Mouse (Mus musculus) embryonic facial prominence, embryonic 10.5 days (tissue): Measurements from ENCODE around the gene Rnft1. TPM values are rescaled to one million over a fixed set of nuclear protein-coding genes. Genes with fewer than 3 reads are reported as not detected.

Source experiments
- polyA plus RNA-seq: library from polyadenylated mRNA; unstranded; fragments of >200 nt; fragmentation: Nextera tagmentation; extraction: Ambion mirVana; gene quantifications from 2 replicates; pipeline ENCODE4 v1.2.1, GENCODE M21; 2016

Rnft1 gene
- polyA plus RNA-seq, 1 experiment from 2014 or later = 27.0 TPM

Other genes starting within 250 kb of the Rnft1 start
- 55.4 and 61.5 TPM in 2 replicates for gene Ints2, start 227.1 kb upstream of the Rnft1 start, polyA plus RNA-seq
- 7.2 and 9.3 TPM in 2 replicates for gene Med13, start 127.1 kb upstream of the Rnft1 start, polyA plus RNA-seq
- 63.0 and 66.9 TPM in 2 replicates for gene Rps6kb1, start 60.1 kb downstream of the Rnft1 start, polyA plus RNA-seq
- gene Tubd1, start 60.3 kb downstream of the Rnft1 start, polyA plus RNA-seq = 13.2 and 14.8 TPM in 2 replicates
- gene Vmp1, start 199.2 kb downstream of the Rnft1 start, polyA plus RNA-seq = 84.9 and 89.9 TPM in 2 replicates
- gene Ptrh2, start 199.3 kb downstream of the Rnft1 start, polyA plus RNA-seq = 44.5 and 46.8 TPM in 2 replicates